Mouse (Mus musculus) thymus, postnatal 10 days (tissue): ENCODE measurements around the gene Nrcam.
"Not testable (repeated sequence)": the region's sequence is repeated elsewhere in the genome, so short reads cannot be mapped to it uniquely, and the experiment has no call there.

ENCODE experiments used
- DNase-seq, 2 experiments: peaks; one replicate each; pipeline ENCODE4 v3.0.0; 2021; ENCODE audit warnings: low spot score in 2 of 2

Nrcam gene

GRCm38 (mm10) chr12:44328381-44329315 is at the start of gene Nrcam:
Nrcam (plus strand) TSS chr12:44328885.
- DNase-seq: no peak

DNA sequence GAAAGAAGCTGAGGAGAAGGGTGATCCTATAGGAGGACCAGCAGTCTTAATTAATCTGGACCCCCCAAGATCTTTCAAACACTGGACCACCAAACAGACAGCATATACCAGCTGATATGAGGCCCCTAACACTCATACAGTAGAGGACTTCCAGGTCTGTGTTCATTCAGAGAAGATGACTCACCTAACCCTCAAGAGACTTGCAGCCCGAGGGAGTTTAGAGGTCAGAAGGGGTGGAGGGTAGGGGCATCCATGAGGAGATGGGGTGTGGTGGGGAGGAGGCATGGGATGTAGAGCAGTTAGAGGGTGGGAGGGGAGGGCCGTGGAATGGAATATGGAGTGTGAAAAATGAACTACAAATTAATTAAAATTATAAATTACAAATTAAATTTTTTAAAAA is 48.5 kb upstream of the Nrcam start:
- DNase-seq: not testable (repeated sequence)

DNA sequence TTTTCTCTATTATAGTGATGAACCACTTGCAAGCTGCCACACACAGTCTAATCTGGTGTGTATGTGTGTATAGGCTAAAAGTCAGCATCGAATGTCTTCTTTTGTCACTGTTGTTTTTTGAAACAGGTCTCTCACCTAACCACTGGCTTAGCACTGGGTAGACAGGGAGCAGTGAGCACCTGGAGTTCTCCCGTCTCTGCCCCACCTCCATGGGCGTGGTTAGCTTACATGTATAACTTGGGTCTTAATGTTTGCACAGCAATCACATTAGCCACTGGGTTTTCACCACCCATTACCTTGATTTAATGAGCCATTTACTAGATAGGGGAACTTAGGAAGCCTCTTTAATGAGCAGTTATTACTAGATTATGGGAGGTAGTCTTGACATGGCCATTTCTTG is 47.2 kb upstream of the Nrcam start:
- DNase-seq: no peak

DNA sequence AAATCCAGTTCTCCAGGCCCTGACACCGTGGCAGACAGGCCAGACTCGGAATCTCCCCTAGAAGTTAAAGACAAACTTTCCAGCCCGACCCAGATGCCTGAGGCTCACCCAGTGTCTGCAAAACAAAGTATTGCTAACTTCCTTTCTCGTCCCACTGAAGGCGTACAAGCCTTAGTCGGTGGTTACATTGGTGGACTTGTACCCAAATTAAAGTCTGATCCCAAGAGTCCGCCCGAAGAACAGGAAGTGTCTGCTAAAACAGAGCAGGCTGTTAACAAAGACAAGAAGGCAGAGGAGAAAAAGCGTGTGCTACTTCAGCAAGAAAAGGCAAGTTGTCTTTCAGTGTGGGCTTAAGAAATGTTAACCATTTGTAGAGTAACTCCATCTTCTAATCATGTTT is 45.3 kb upstream of the Nrcam start:
- no peak for DNase-seq

DNA sequence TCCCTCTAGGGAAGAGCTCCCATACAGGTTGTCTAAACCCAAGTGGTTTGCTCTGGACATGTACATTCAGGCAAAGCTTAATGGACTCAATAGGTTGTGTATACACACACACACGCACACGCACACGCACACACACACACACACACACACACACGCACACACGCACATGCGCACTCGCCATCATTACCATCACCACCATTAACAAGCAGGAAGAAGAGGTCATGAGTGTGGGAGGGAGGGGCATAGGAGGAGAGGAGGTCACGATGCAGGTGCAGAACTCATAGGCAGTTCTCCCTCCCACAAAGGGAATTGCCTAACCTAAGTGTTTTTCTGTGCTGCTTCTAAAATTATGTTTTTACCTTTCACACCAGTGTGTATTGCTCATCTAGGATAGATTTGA is 41.7 kb upstream of the Nrcam start:
- no peak for DNase-seq

- DNase-seq: peak; percentile 16 to 62
These were observed 36.4 kb upstream of the Nrcam start for GRCm38 (mm10) chr12:44292281-44292680.

DNA sequence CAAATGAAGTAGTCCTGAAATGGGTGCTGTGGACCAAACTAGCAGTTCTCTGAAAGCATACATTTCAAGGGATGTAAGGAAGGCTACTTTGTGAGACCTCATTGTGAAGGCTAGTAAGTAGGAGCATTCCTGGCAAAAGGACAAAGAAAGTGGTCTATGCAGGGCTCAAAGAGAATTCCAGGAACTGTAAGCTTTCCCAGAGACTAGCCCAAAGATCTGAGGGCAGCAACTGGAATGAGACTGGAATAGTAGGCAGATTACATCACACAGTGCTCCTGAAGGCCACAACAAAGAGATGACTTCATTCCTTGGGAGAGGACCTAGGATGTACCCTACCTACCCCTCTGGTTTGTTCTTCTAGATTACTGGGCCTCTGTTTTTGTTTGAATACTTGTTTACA is 27.9 kb upstream of the Nrcam start:
- DNase-seq: no peak

DNA sequence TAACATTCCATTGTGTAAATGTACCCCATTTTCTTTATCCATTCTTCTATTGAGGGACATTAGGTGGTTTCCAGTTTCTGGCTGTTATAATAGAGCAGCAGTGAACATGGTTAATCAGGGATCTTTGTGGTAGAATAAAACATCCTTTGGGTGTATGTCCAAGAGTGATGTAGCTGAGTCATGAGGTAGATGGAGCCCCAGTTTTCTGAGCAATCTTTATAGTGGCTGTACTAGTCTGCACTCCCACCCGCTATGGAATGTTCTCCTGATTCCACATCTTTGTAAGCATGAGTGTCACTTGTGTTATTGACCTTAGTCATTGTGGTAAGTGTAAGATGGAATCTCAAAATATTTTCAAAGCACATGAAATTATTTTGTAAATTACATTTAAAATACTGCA is 24.7 kb upstream of the Nrcam start:
- DNase-seq: no peak

DNA sequence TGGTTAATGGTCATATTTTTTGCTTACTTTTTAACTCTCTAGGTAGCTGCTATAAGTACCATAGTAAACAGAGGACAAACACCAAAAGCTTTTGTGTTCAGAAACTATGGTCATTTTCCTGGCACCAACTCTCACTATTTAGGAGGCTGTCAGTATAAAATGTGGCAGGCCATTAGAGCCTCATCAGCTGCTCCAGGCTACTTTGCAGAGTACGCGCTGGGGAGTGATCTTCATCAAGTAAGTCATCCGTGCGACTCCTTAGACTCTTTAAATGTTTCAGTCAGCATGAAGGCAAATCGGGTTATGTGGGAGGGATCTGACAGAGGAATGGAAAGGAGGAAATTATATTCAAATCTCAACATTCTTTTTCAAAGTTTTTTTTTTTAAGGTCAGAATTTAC is 23.8 kb upstream of the Nrcam start:
- DNase-seq: no peak

DNA sequence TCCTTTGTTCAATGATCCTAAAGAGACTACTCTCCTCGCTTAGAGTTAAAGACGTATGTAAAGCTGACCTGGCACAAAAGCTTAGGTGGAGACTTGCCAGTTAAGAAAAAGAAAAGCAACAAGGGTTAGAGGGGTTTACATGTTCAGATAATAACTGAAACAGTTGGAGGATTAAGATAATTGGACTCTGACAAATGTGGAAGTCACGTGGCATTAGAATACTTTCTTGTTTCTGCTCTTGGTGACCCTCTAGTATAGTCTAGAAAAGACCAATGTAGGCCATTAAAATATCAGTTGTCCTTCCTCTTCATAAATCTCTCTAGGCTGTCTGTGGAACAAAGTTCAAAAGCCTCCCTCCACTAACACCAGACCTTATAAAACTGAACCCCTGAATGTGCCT is 20.5 kb upstream of the Nrcam start:
- DNase-seq: no peak

GRCm38 (mm10) chr12:44315212-44315611 is 13.5 kb upstream of the Nrcam start:
- no peak for DNase-seq

- no peak for DNase-seq
These were observed 3.6 kb upstream of the Nrcam start for GRCm38 (mm10) chr12:44325091-44325490.

- DNase-seq: no peak
These were observed 1.2 kb upstream of the Nrcam start for GRCm38 (mm10) chr12:44327452-44327851.

GRCm38 (mm10) chr12:44329316-44330215 is 881 bp downstream of the Nrcam start:
- DNase-seq: no peak

- no peak for DNase-seq
These were observed 1.6 kb downstream of the Nrcam start for GRCm38 (mm10) chr12:44330216-44330719.

- DNase-seq: no peak
These were observed 8.5 kb downstream of the Nrcam start for GRCm38 (mm10) chr12:44337136-44337640.

GRCm38 (mm10) chr12:44338195-44338622 is 9.5 kb downstream of the Nrcam start:
- no peak for DNase-seq

- DNase-seq: no peak
These were observed 15.4 kb downstream of the Nrcam start for GRCm38 (mm10) chr12:44344075-44344474.

GRCm38 (mm10) chr12:44345251-44345650 is 16.6 kb downstream of the Nrcam start:
- no peak for DNase-seq

DNA sequence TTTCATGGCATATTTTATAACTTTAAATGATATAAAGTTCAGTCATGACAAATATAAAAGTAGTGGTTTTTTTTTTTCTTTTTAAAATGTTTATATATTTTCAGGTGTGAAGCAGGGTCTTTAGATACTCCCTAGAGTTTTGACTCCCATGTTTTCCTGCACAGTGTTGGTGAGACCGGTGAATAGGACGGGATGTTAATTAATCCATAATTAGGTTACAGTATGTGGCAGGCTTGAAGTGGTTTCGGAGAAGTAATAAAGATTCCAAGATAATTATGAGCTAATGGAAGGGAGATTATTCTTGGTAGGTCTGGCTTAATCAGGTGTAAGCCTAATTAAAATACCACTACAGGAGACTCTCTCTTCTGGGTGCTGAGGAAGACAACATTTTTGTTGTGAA is 17.5 kb downstream of the Nrcam start:
- DNase-seq: no peak

DNA sequence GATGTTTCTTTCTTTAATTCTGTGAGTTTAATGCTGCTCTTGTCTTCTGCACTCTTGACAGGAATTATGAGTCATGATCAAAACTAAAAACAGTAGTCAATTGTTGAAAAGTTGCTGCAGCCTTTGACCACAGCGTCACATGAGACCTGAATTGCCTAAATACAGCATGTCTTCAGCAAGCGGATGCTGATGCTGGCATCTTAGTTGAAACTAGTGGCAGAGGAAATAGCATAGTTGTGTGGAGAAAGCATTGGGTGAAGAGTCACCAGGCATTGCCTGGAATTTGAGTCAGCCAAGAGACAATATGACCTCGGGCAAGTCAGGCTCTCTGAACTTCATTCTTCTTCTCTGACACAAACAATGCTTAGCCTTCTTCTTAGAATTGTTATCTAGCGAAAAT is 26.4 kb downstream of the Nrcam start:
- no peak for DNase-seq

- DNase-seq: no peak
These were observed 28.8 kb downstream of the Nrcam start for GRCm38 (mm10) chr12:44357460-44357859.
